Mouse (Mus musculus) intestine, embryonic 16.5 days (tissue): ENCODE measurements at regions not wholly inside any gene's neighbourhood (a gene's known extent, or its start where the extent isn't known, plus 50 kb on each side); places are given as distances from the start of the nearest gene placed in this dataset.

Experiments used
- ATAC-seq: fragments of 200-750 bp; cut with Nextera tagmentation; 2 replicates; pipeline ENCODE4 v1.8.0; 2017; ENCODE audit warnings: moderate TSS enrichment, moderate library complexity
- H3K27ac ChIP-seq: fragments of 300-500 bp; sonication (generic); 2 replicates; pipeline ENCODE4 v1.5.1; 2014; ENCODE audit warnings: mild to moderate bottlenecking, low read length
- H3K27me3 ChIP-seq: fragments of 300-500 bp; sonication (generic); replicated peaks from 2 replicates; pipeline ENCODE4 v1.6.1; 2014; ENCODE audit warnings: low read length, control low read depth, mixed read lengths; ENCODE audit not compliant: control insufficient read depth, insufficient read depth
- H3K36me3 ChIP-seq: fragments of 300-500 bp; sonication (generic); 2 replicates; pipeline ENCODE4 v1.6.1; 2014; ENCODE audit warnings: low read length, control low read depth; ENCODE audit not compliant: control insufficient read depth, insufficient read depth
- H3K4me1 ChIP-seq: fragments of 300-500 bp; sonication (generic); 2 replicates; pipeline ENCODE4 v1.6.1; 2014; ENCODE audit warnings: low read length, control low read depth, mixed read lengths; ENCODE audit not compliant: control insufficient read depth, insufficient read depth
- H3K4me2 ChIP-seq: fragments of 300-500 bp; sonication (generic); 2 replicates; pipeline ENCODE4 v1.6.1; 2014; ENCODE audit warnings: low read depth, low read length, control low read depth
- H3K4me3 ChIP-seq: fragments of 300-500 bp; sonication (generic); 2 replicates; pipeline ENCODE4 v1.5.1; 2014; ENCODE audit warnings: mild to moderate bottlenecking, low read length
- H3K9ac ChIP-seq: fragments of 300-500 bp; sonication (generic); 2 replicates; pipeline ENCODE4 v1.6.1; 2014; ENCODE audit warnings: low read depth, low read length
- H3K9me3 ChIP-seq: fragments of 300-500 bp; sonication (generic); 2 replicates; pipeline ENCODE4 v1.6.1; 2016; ENCODE audit warnings: low read length, control low read depth; ENCODE audit not compliant: control insufficient read depth
- WGBS: fragments of 180-500 bp; shearing (Covaris S2); extraction: QIAGEN DNeasy Blood & Tissue Kit; methylation state at CpG from one replicate; pipeline ENCODE4 v1.1.7; 2014; 5-methylcytosine and 5-hydroxymethylcytosine counted together

GRCm38 (mm10) chr14:110565783-110566445 is 189.0 kb downstream of the Slitrk6 start:
- Histone ChIP-seq H3K4me2 (no peak overlapping the region), H3K9ac (no peak overlapping the region), H3K4me3 (no peak overlapping the region), H3K27ac (no peak overlapping the region), H3K36me3 (no peaks in the 10 kb centered on the region), H3K9me3 (no peaks in the 10 kb centered on the region), H3K27me3 (no peaks in the 10 kb centered on the region), H3K4me1 (no peaks in the 10 kb centered on the region)
- no peak for ATAC-seq
- 64% methylated on average over 7 of the region's 7 CpGs for WGBS

GRCm38 (mm10) chr14:110564621-110565020 is 190.3 kb downstream of the Slitrk6 start:
- H3K4me1 ChIP-seq: no peaks in the 10 kb centered on the region
- H3K4me2 ChIP-seq: no peak overlapping the region
- H3K9ac ChIP-seq: no peak overlapping the region
- no peak for ATAC-seq
- WGBS: 81% methylated on average over 2 of the region's 2 CpGs
- no peak overlapping the region for H3K4me3 ChIP-seq
- no peaks in the 10 kb centered on the region for H3K27me3 ChIP-seq
- H3K27ac ChIP-seq: no peak overlapping the region
- H3K9me3 ChIP-seq: no peaks in the 10 kb centered on the region
- no peaks in the 10 kb centered on the region for H3K36me3 ChIP-seq

- Histone ChIP-seq H3K4me3 (no peak overlapping the region), H3K27me3 (no peaks in the 10 kb centered on the region), H3K36me3 (no peaks in the 10 kb centered on the region), H3K9ac (no peak overlapping the region), H3K4me1 (no peaks in the 10 kb centered on the region), H3K4me2 (no peak overlapping the region), H3K9me3 (no peaks in the 10 kb centered on the region), H3K27ac (no peak overlapping the region)
- 27% methylated on average over 7 of the region's 7 CpGs for WGBS
- peak; percentile 59 for ATAC-seq
Measured at GRCm38 (mm10) chr14:110545265-110545664, 209.7 kb downstream of the Slitrk6 start.

- H3K4me3 ChIP-seq: no peak overlapping the region
- H3K9me3 ChIP-seq: no peaks in the 10 kb centered on the region
- H3K27me3 ChIP-seq: no peaks in the 10 kb centered on the region
- H3K27ac ChIP-seq: no peak overlapping the region
- WGBS: 54% methylated on average over 4 of the region's 4 CpGs
- no peaks in the 10 kb centered on the region for H3K36me3 ChIP-seq
- H3K4me1 ChIP-seq: no peaks in the 10 kb centered on the region
- no peak overlapping the region for H3K9ac ChIP-seq
- H3K4me2 ChIP-seq: no peak overlapping the region
- ATAC-seq: no peak
Measured at GRCm38 (mm10) chr14:110543303-110544134, 211.4 kb downstream of the Slitrk6 start.

- H3K4me2 ChIP-seq: no peak overlapping the region
- H3K4me1 ChIP-seq: no peaks in the 10 kb centered on the region
- WGBS: 85% methylated on average over 3 of the region's 3 CpGs
- no peaks in the 10 kb centered on the region for H3K36me3 ChIP-seq
- H3K9me3 ChIP-seq: no peaks in the 10 kb centered on the region
- no peak overlapping the region for H3K27ac ChIP-seq
- no peak overlapping the region for H3K9ac ChIP-seq
- H3K4me3 ChIP-seq: no peak overlapping the region
- no peaks in the 10 kb centered on the region for H3K27me3 ChIP-seq
- ATAC-seq: no peak
Measured at GRCm38 (mm10) chr14:110527306-110527705, 227.6 kb downstream of the Slitrk6 start.

- H3K27me3 ChIP-seq: no peaks in the 10 kb centered on the region
- no peak overlapping the region for H3K9ac ChIP-seq
- no peak for ATAC-seq
- no peak overlapping the region for H3K27ac ChIP-seq
- 52% methylated on average over 3 of the region's 3 CpGs for WGBS
- H3K4me3 ChIP-seq: no peak overlapping the region
- no peak overlapping the region for H3K4me2 ChIP-seq
- H3K36me3 ChIP-seq: no peaks in the 10 kb centered on the region
- no peaks in the 10 kb centered on the region for H3K4me1 ChIP-seq
- H3K9me3 ChIP-seq: no peaks in the 10 kb centered on the region
Measured at GRCm38 (mm10) chr14:110485057-110485456, 269.9 kb downstream of the Slitrk6 start.

GRCm38 (mm10) chr14:110472743-110473142 is 282.2 kb downstream of the Slitrk6 start:
- H3K4me3 ChIP-seq: no peak overlapping the region

GRCm38 (mm10) chr14:110472176-110472575 is 282.8 kb downstream of the Slitrk6 start:
- H3K4me1 ChIP-seq: no peaks in the 10 kb centered on the region
- WGBS: 66% methylated on average over 3 of the region's 3 CpGs
- H3K9me3 ChIP-seq: no peaks in the 10 kb centered on the region
- H3K27me3 ChIP-seq: no peaks in the 10 kb centered on the region
- H3K4me2 ChIP-seq: no peak overlapping the region
- no peak overlapping the region for H3K9ac ChIP-seq
- H3K27ac ChIP-seq: no peak overlapping the region
- no peak for ATAC-seq
- H3K4me3 ChIP-seq: no peak overlapping the region
- no peaks in the 10 kb centered on the region for H3K36me3 ChIP-seq

More at GRCm38 (mm10) chr14:110472743-110473142, 282.2 kb downstream of the Slitrk6 start:
- Histone ChIP-seq H3K9me3 (no peaks in the 10 kb centered on the region), H3K4me1 (no peaks in the 10 kb centered on the region), H3K27me3 (no peaks in the 10 kb centered on the region), H3K36me3 (no peaks in the 10 kb centered on the region), H3K9ac (no peak overlapping the region), H3K4me2 (no peak overlapping the region), H3K27ac (no peak overlapping the region)
- 67% methylated on average over 3 of the region's 3 CpGs for WGBS
- ATAC-seq: no peak

- Histone ChIP-seq H3K4me2 (no peak overlapping the region), H3K9ac (no peak overlapping the region), H3K36me3 (no peaks in the 10 kb centered on the region), H3K4me3 (no peak overlapping the region), H3K4me1 (no peaks in the 10 kb centered on the region), H3K27me3 (no peaks in the 10 kb centered on the region), H3K9me3 (no peaks in the 10 kb centered on the region), H3K27ac (no peak overlapping the region)
- no peak for ATAC-seq
- WGBS: 80% methylated on average over 1 of the region's 1 CpGs
Measured at GRCm38 (mm10) chr14:110470714-110471113, 284.2 kb downstream of the Slitrk6 start.
